Mouse (Mus musculus) limb, embryonic 12.5 days (tissue): ENCODE measurements around the gene Rplp2. TPM values are rescaled to one million over a fixed set of nuclear protein-coding genes. Genes with fewer than 3 reads are reported as not detected.

Source experiments
- ATAC-seq: fragments of 200-750 bp; cut with Nextera tagmentation; 2 replicates; pipeline ENCODE4 v1.8.0; 2017; ENCODE audit warnings: low read depth, moderate TSS enrichment; ENCODE audit not compliant: insufficient number of reproducible peaks, insufficient read depth, low FRiP score, low TSS enrichment
- H3K27ac ChIP-seq: fragments of 300-500 bp; sonication (generic); 2 replicates; pipeline ENCODE4 v1.5.1; 2016; ENCODE audit warnings: mild to moderate bottlenecking, moderate library complexity
- H3K27me3 ChIP-seq: fragments of 300-500 bp; sonication (generic); 2 replicates; pipeline ENCODE4 v1.6.1; 2016; ENCODE audit warnings: mild to moderate bottlenecking, moderate library complexity
- H3K36me3 ChIP-seq: fragments of 300-500 bp; sonication (generic); 2 replicates; pipeline ENCODE4 v1.6.1; 2016; ENCODE audit warnings: mild to moderate bottlenecking, moderate library complexity
- H3K4me1 ChIP-seq: fragments of 300-500 bp; sonication (generic); replicated peaks from 2 replicates; pipeline ENCODE4 v1.6.1; 2016
- H3K4me2 ChIP-seq: fragments of 300-500 bp; sonication (generic); 2 replicates; pipeline ENCODE4 v1.6.1; 2016; ENCODE audit warnings: mild to moderate bottlenecking, moderate library complexity
- H3K4me3 ChIP-seq: fragments of 300-500 bp; sonication (generic); replicated peaks from 2 replicates; pipeline ENCODE4 v1.5.1; 2016; ENCODE audit warnings: mild to moderate bottlenecking
- H3K9ac ChIP-seq: fragments of 300-500 bp; sonication (generic); replicated peaks from 2 replicates; pipeline ENCODE4 v1.6.1; 2016; ENCODE audit warnings: mild to moderate bottlenecking, moderate library complexity
- H3K9me3 ChIP-seq: fragments of 300-500 bp; sonication (generic); 2 replicates; pipeline ENCODE4 v1.6.1; 2016; ENCODE audit warnings: mild to moderate bottlenecking, moderate library complexity
- WGBS: fragments of 180-500 bp; shearing (Covaris S2); methylation state at CpG from one replicate; pipeline ENCODE4 v1.1.7; 2016; 5-methylcytosine and 5-hydroxymethylcytosine counted together
- polyA plus RNA-seq: library from polyadenylated mRNA; unstranded; fragments of >200 nt; fragmentation: Nextera tagmentation; extraction: Ambion mirVana; gene quantifications from 2 replicates; pipeline ENCODE4 v1.2.1, GENCODE M21; 2016

Gene Rplp2
- polyA plus RNA-seq, 1 experiment from 2014 or later = 1,293 TPM

DNA sequence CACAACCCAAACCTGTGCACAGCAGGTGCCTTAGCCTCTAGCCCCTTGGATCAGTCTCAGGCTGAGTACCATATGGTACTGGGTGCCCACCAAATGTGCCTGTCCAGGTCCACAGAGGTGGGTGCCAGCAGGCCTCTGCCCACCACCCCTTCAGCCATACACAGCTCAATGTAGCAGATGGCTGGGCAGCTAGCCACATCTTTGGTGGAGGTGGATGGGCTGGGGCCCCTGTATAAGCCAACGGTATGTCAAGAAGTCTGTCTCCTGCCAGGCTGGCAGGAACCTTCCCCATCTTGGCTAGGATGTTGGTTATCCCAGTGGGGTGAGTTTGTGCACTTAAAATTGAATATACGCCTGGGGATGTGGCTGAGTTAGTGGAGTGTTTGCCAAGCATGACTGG is 38.4 kb downstream of the Rplp2 start:
- no peak overlapping the region for H3K4me3 ChIP-seq
- no peak overlapping the region for H3K4me2 ChIP-seq
- H3K27ac ChIP-seq = no peak overlapping the region
- no peak for ATAC-seq
- 89% methylated on average over 2 of the region's 2 CpGs for WGBS
- 0 out of 2 replicates have a peak, but pooled peaks cover under 1% of the 10 kb centered on the region for H3K36me3 ChIP-seq
- H3K4me1 ChIP-seq = peaks cover 23% of the 10 kb centered on the region
- no peak overlapping the region for H3K9ac ChIP-seq
- H3K9me3 ChIP-seq = no peaks in the 10 kb centered on the region
- H3K27me3 ChIP-seq = peaks cover 39% of the 10 kb centered on the region

DNA sequence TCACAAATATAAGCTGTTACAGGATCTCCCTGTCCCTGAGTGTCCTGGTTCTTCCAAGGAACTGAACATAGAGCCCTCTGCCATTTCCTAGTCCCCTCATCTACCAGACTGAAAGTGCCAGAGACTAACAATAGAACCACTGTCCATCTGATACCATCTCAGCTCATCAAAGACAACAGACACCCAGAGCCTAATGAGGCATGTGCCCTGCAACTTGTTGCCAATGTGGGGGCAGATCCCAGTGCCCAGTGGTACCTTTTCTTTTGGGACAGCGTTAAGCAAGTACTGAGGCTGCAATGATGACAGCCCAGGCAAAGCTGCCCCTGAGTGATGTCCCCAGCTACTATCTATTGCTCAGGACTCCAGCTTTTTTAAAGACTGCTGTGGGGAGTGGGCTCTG is 39.1 kb downstream of the Rplp2 start:
- H3K9ac ChIP-seq = no peak overlapping the region
- H3K4me3 ChIP-seq = no peak overlapping the region
- 96% methylated on average over 1 of the region's 1 CpGs for WGBS
- H3K36me3 ChIP-seq = 0 out of 2 replicates have a peak, but pooled peaks cover 7% of the 10 kb centered on the region
- H3K27me3 ChIP-seq = peaks cover 36% of the 10 kb centered on the region
- no peak for ATAC-seq
- no peak overlapping the region for H3K4me2 ChIP-seq
- H3K9me3 ChIP-seq = no peaks in the 10 kb centered on the region
- H3K27ac ChIP-seq = no peak overlapping the region
- peaks cover 18% of the 10 kb centered on the region for H3K4me1 ChIP-seq

DNA sequence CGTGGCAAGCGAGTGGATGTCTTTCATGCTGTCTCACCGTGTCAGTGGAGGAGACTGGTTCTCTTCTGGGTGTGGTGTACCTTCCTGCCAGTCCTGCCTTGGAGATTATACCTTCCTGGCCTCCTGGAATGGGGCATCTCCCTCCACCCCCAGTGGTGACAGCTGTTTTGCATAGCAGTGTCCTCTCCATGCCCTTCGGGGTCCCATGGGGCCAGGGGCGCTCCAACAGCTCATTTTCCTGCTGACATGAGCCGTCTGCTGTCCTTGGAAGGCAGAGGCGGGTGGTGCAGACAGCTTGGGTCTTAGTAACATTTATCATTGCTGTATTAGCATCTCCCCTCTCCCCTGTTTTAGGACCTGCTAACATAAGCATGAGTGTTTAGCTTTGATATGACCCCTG is 40.0 kb downstream of the Rplp2 start:
- no peak overlapping the region for H3K9ac ChIP-seq
- peaks cover 9% of the 10 kb centered on the region for H3K4me1 ChIP-seq
- no peak overlapping the region for H3K4me2 ChIP-seq
- H3K9me3 ChIP-seq = no peaks in the 10 kb centered on the region
- peaks cover 15% of the 10 kb centered on the region; the same call in 1 of the 2 replicates for H3K36me3 ChIP-seq
- WGBS = 75% methylated on average over 7 of the region's 7 CpGs
- H3K4me3 ChIP-seq = no peak overlapping the region
- ATAC-seq = no peak
- H3K27ac ChIP-seq = no peak overlapping the region
- peaks cover 27% of the 10 kb centered on the region for H3K27me3 ChIP-seq

DNA sequence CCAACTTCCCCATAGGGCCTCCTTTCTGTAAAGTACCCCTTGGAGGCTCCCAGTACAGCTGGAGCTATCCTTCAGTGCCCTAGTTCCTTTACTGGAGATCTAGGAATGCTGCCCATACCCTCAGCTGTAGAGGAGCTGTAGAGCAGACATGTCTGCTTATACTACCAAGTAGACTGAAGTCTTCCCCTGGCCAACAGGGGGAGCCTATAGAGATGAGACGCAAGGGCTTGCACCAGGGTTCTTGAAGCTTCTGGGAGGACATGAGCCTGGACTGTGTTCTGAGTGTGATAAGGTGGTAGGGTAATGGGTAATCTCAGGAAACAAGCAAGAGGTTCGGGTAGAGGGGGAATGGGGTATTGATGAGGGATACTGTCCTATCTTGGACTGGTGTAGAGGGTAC is 44.0 kb downstream of the Rplp2 start:
- H3K27me3 ChIP-seq = no peaks in the 10 kb centered on the region
- H3K36me3 ChIP-seq = peaks cover 37% of the 10 kb centered on the region; the same call in 1 of the 2 replicates
- WGBS = 86% methylated on average over 2 of the region's 2 CpGs
- H3K27ac ChIP-seq = no peak overlapping the region
- H3K4me2 ChIP-seq = no peak overlapping the region
- no peaks in the 10 kb centered on the region for H3K9me3 ChIP-seq
- H3K9ac ChIP-seq = no peak overlapping the region
- no peak overlapping the region for H3K4me3 ChIP-seq
- ATAC-seq = no peak
- no peaks in the 10 kb centered on the region for H3K4me1 ChIP-seq

DNA sequence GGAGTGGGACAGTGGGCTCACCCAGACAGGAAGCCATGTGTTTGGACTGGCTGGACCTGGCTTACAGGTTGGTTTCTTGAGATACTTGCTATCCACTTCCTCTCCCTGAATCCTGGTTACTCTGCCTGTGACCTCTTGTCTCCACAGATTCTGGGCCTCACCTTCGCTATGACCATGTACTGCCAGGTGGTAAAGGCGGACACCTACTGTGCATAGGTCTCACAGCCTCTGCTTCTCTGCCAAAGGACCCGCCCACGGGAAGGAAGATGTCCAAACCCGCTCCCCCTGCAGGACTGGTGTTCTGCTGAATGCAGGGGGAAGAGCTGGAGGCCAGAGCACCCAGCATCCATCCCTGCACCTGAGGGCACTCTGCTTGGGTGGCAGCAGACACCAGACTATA is 45.6 kb downstream of the Rplp2 start:
- H3K36me3 ChIP-seq = peaks cover 41% of the 10 kb centered on the region; the same call in 1 of the 2 replicates
- no peaks in the 10 kb centered on the region for H3K9me3 ChIP-seq
- H3K9ac ChIP-seq = no peak overlapping the region
- no peaks in the 10 kb centered on the region for H3K27me3 ChIP-seq
- no peak for ATAC-seq
- H3K4me3 ChIP-seq = no peak overlapping the region
- WGBS = 87% methylated on average over 5 of the region's 5 CpGs
- H3K27ac ChIP-seq = no peak overlapping the region
- no peaks in the 10 kb centered on the region for H3K4me1 ChIP-seq
- H3K4me2 ChIP-seq = no peak overlapping the region

DNA sequence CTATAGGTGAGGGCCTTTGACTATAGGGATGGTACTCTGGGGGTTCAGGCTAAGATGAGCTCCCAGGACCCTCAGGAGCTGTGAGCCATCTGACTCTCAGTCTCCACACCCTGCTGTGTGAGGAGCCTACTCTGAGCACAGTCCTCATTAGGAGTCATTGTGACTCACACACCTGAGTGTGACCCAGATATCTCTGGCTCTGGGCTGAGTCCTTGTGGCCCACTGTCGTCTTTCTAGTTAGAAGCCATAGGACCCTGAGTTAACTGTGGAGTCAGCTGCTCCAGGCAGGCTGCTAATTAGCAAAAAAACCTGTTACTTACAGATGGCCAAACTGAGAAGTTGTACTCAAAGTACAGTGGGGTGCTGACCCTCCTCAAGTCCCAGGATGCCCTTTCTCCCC is 46.6 kb downstream of the Rplp2 start:
- no peak for ATAC-seq
- H3K27me3 ChIP-seq = no peaks in the 10 kb centered on the region
- H3K36me3 ChIP-seq = peaks cover 43% of the 10 kb centered on the region; the same call in 1 of the 2 replicates
- no peak overlapping the region for H3K9ac ChIP-seq
- no peak overlapping the region for H3K4me3 ChIP-seq
- H3K9me3 ChIP-seq = no peaks in the 10 kb centered on the region
- H3K27ac ChIP-seq = no peak overlapping the region
- no peak overlapping the region for H3K4me2 ChIP-seq
- no peaks in the 10 kb centered on the region for H3K4me1 ChIP-seq
- WGBS = 80% methylated on average over 1 of the region's 1 CpGs

DNA sequence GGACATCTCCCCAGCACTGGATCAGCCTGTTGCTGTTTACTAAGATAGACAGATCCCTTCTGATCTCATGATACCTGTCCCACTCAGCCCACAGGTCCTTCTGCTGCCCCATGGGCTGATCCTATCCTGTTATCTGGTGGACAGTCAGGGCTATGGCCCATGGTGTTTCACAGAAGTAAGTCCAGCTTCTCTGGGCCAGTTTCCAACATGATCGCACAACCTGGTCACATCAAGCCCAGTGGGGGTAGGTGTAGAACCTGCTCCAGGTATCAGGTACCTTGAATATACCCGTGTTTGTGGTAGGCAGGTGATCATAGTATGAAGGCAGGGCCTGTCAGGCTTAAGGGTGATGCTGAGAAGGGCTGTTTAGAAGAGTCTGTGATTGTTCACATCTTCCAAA is 48.2 kb downstream of the Rplp2 start:
- Histone ChIP-seq H3K9ac (no peak overlapping the region), H3K27me3 (no peaks in the 10 kb centered on the region), H3K36me3 (peaks cover 52% of the 10 kb centered on the region), H3K4me1 (no peaks in the 10 kb centered on the region), H3K9me3 (no peaks in the 10 kb centered on the region), H3K27ac (no peak overlapping the region), H3K4me3 (no peak overlapping the region), H3K4me2 (no peak overlapping the region)
- WGBS = 79% methylated on average over 2 of the region's 2 CpGs
- no peak for ATAC-seq

DNA sequence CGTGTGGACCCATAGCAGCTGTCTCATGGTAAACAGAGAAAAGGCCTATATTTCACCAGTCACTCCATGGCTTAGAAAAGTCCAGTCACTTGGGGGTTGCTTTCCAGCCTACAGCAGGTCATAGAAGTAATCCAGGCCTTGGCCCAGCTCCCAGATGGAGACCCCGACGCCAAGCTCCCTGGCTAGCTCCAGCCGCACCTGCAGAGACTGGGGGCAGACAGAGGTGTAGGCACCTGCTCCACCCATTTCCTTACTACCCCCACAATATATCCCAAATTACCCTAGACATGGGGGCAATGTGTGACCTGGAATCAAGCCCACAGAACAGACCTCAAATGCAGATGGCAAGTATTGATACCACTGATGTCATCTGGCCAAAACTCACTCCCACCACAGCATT is 48.8 kb downstream of the Rplp2 start:
- Histone ChIP-seq H3K36me3 (peaks cover 49% of the 10 kb centered on the region), H3K27me3 (no peaks in the 10 kb centered on the region), H3K9me3 (no peaks in the 10 kb centered on the region), H3K4me1 (no peaks in the 10 kb centered on the region), H3K4me3 (no peak overlapping the region), H3K4me2 (no peak overlapping the region), H3K27ac (no peak overlapping the region), H3K9ac (no peak overlapping the region)
- WGBS = 92% methylated on average over 4 of the region's 4 CpGs
- no peak for ATAC-seq

DNA sequence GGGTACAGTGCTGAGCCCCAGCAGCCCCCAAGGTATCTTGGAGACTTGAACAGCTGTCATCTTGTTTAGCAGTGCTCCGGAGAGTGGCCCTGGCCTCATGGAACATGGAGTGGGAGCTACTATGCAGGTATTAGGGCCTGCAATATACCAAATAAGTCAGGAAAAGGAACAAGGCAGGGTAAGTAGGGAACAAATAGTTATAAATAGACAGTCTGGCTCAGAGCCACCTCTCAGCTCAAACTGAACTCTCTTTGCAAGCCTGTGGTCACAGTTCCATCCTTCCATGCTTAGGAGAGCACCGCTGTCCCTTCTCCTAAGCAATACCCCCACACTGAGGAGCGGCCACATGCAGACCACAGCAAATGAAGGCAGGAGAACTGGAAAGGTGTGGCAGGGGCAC is 50.4 kb downstream of the Rplp2 start:
- Histone ChIP-seq H3K4me1 (no peaks in the 10 kb centered on the region), H3K9ac (no peak overlapping the region), H3K36me3 (peaks cover 34% of the 10 kb centered on the region), H3K4me3 (no peak overlapping the region), H3K4me2 (no peak overlapping the region), H3K9me3 (no peaks in the 10 kb centered on the region), H3K27ac (no peak overlapping the region), H3K27me3 (no peaks in the 10 kb centered on the region)
- WGBS = 89% methylated on average over 3 of the region's 3 CpGs
- ATAC-seq = no peak

Other genes with a start within 250 kb of the Rplp2 start
- gene Lmntd2, start 233.3 kb upstream of the Rplp2 start, polyA plus RNA-seq = 4.2 and 5.2 TPM in 2 replicates
- gene Rassf7, start 231.5 kb upstream of the Rplp2 start, polyA plus RNA-seq = 39.1 and 43.7 TPM in 2 replicates
- gene Phrf1, start 218.6 kb upstream of the Rplp2 start, polyA plus RNA-seq = 95.8 and 102 TPM in 2 replicates
- 0.51 and 1.0 TPM in 2 replicates for gene Irf7, start 180.9 kb upstream of the Rplp2 start, polyA plus RNA-seq
- not detected in 2 replicates for gene Cdhr5, start 170.6 kb upstream of the Rplp2 start, polyA plus RNA-seq
- gene Sct, start 168.2 kb upstream of the Rplp2 start, polyA plus RNA-seq = 10.5 and 11.4 TPM in 2 replicates
- gene Drd4, start 155.4 kb upstream of the Rplp2 start, polyA plus RNA-seq = 1.6 TPM in 2 replicates
- gene Deaf1, start 119.7 kb upstream of the Rplp2 start, polyA plus RNA-seq = 61.8 and 66.5 TPM in 2 replicates
- 50.7 and 52.0 TPM in 2 replicates for gene Tmem80, start 119.6 kb upstream of the Rplp2 start, polyA plus RNA-seq
- 5.1 and 6.3 TPM in 2 replicates for gene Eps8l2, start 108.5 kb upstream of the Rplp2 start, polyA plus RNA-seq
- gene Taldo1, start 55.2 kb upstream of the Rplp2 start, polyA plus RNA-seq = 299 and 318 TPM in 2 replicates
- gene Gatd1, start 33.2 kb upstream of the Rplp2 start, polyA plus RNA-seq = 60.6 and 63.8 TPM in 2 replicates
- gene Cend1, start 17.9 kb upstream of the Rplp2 start, polyA plus RNA-seq = 5.6 and 6.3 TPM in 2 replicates
- 33.1 and 38.3 TPM in 2 replicates for gene Slc25a22, start 9.5 kb upstream of the Rplp2 start, polyA plus RNA-seq
- gene Pidd1, start 3.3 kb upstream of the Rplp2 start, polyA plus RNA-seq = 16.4 and 19.2 TPM in 2 replicates
- 13.7 and 14.9 TPM in 2 replicates for gene Pnpla2, start 7.8 kb downstream of the Rplp2 start, polyA plus RNA-seq
- gene Cracr2b, start 13.7 kb downstream of the Rplp2 start, polyA plus RNA-seq = 7.7 and 9.8 TPM in 2 replicates
- 11.3 and 13.5 TPM in 2 replicates for gene Cd151, start 20.0 kb downstream of the Rplp2 start, polyA plus RNA-seq
- gene Polr2l, start 27.8 kb downstream of the Rplp2 start, polyA plus RNA-seq = 65.7 and 67.3 TPM in 2 replicates
- gene Tspan4, start 27.9 kb downstream of the Rplp2 start, polyA plus RNA-seq = 24.8 and 33.0 TPM in 2 replicates
- 27.5 and 28.0 TPM in 2 replicates for gene Chid1, start 92.5 kb downstream of the Rplp2 start, polyA plus RNA-seq
- gene Ap2a2, start 114.8 kb downstream of the Rplp2 start, polyA plus RNA-seq = 93.3 and 94.1 TPM in 2 replicates
- gene Muc6, start 207.9 kb downstream of the Rplp2 start, polyA plus RNA-seq = 0.18 TPM in 2 replicates
- gene Muc2, start 243.0 kb downstream of the Rplp2 start, polyA plus RNA-seq = 0.60 and 0.61 TPM in 2 replicates